Mouse (Mus musculus): ENCODE measurements around the gene Abca13.
"Not testable (repeated sequence)": the region's sequence is repeated elsewhere in the genome, so short reads cannot be mapped to it uniquely, and the experiment has no call there.

Abca13 gene

GRCm38 (mm10) chr11:9191555-9192131 is at the start of gene Abca13:
Gene Abca13, plus strand, starts transcription at chr11:9191942.
- no peak for DNase-seq (ENCODE audit: low read depth, low spot score)

GRCm38 (mm10) chr11:9145113-9145512 is 46.6 kb upstream of the Abca13 start:
- no peak for DNase-seq (ENCODE audit: low read depth, low spot score)

GRCm38 (mm10) chr11:9146115-9146514 is 45.6 kb upstream of the Abca13 start:
- DNase-seq (ENCODE audit: low read depth, low spot score), result no peak

GRCm38 (mm10) chr11:9146683-9147082 is 45.1 kb upstream of the Abca13 start:
- DNase-seq (ENCODE audit: low read depth, low spot score), result no peak

- no peak for DNase-seq (ENCODE audit: low read depth, low spot score)
Observed at GRCm38 (mm10) chr11:9148206-9148605, 43.5 kb upstream of the Abca13 start.

GRCm38 (mm10) chr11:9150403-9150802 is 41.3 kb upstream of the Abca13 start:
- not testable (repeated sequence) for DNase-seq (ENCODE audit: low read depth, low spot score)

- no peak for DNase-seq (ENCODE audit: low read depth, low spot score)
Observed at GRCm38 (mm10) chr11:9159953-9160352, 31.8 kb upstream of the Abca13 start.

- DNase-seq (ENCODE audit: low read depth, low spot score), result no peak
Observed at GRCm38 (mm10) chr11:9167331-9167730, 24.4 kb upstream of the Abca13 start.

GRCm38 (mm10) chr11:9181477-9181876 is 10.3 kb upstream of the Abca13 start:
- no peak for DNase-seq (ENCODE audit: low read depth, low spot score)

- DNase-seq (ENCODE audit: low read depth, low spot score), result not testable (repeated sequence)
Observed at GRCm38 (mm10) chr11:9189471-9189870, 2.3 kb upstream of the Abca13 start.

- DNase-seq (ENCODE audit: low read depth, low spot score), result no peak
Observed at GRCm38 (mm10) chr11:9190772-9191554, 779 bp upstream of the Abca13 start.

GRCm38 (mm10) chr11:9194861-9195260 is 3.1 kb downstream of the Abca13 start:
- no peak for DNase-seq (ENCODE audit: low read depth, low spot score)

- DNase-seq (ENCODE audit: low read depth, low spot score), result no peak
Observed at GRCm38 (mm10) chr11:9199868-9200267, 8.1 kb downstream of the Abca13 start.

GRCm38 (mm10) chr11:9210707-9211106 is 19.0 kb downstream of the Abca13 start:
- DNase-seq (ENCODE audit: low read depth, low spot score), result no peak

- no peak for DNase-seq (ENCODE audit: low read depth, low spot score)
Observed at GRCm38 (mm10) chr11:9213580-9213979, 21.8 kb downstream of the Abca13 start.

GRCm38 (mm10) chr11:9216252-9216651 is 24.5 kb downstream of the Abca13 start:
- no peak for DNase-seq (ENCODE audit: low read depth, low spot score)

GRCm38 (mm10) chr11:9220501-9220900 is 28.8 kb downstream of the Abca13 start:
- DNase-seq (ENCODE audit: low read depth, low spot score), result no peak

GRCm38 (mm10) chr11:9221646-9222045 is 29.9 kb downstream of the Abca13 start:
- no peak for DNase-seq (ENCODE audit: low read depth, low spot score)

GRCm38 (mm10) chr11:9226399-9226798 is 34.7 kb downstream of the Abca13 start:
- DNase-seq (ENCODE audit: low read depth, low spot score), result no peak

- not testable (repeated sequence) for DNase-seq (ENCODE audit: low read depth, low spot score)
Observed at GRCm38 (mm10) chr11:9249627-9250026, 57.9 kb downstream of the Abca13 start.

- DNase-seq (ENCODE audit: low read depth, low spot score), result not testable (repeated sequence)
Observed at GRCm38 (mm10) chr11:9263072-9263471, 71.3 kb downstream of the Abca13 start.

- no peak for DNase-seq (ENCODE audit: low read depth, low spot score)
Observed at GRCm38 (mm10) chr11:9269090-9269489, 77.3 kb downstream of the Abca13 start.

GRCm38 (mm10) chr11:9285204-9285603 is 93.5 kb downstream of the Abca13 start:
- DNase-seq (ENCODE audit: low read depth, low spot score), result no peak
